Mouse (Mus musculus) ES-E14 (cell line): ENCODE data around the gene Gm10053.

ENCODE experiments used
- CHD2 ChIP-seq: IDR thresholded peaks from 2 replicates; pipeline ENCODE4 v1.6.1; 2014; ENCODE audit warnings: mild to moderate bottlenecking, low read depth, low read length, inconsistent platforms
- HCFC1 ChIP-seq: IDR thresholded peaks from 2 replicates; pipeline ENCODE4 v1.6.1; 2012; ENCODE audit warnings: low read length, inconsistent platforms, borderline replicate concordance; ENCODE audit not compliant: insufficient read depth
- MAFK ChIP-seq: IDR thresholded peaks from 2 replicates; pipeline ENCODE4 v1.6.1; 2014; ENCODE audit warnings: mild to moderate bottlenecking, low read depth, low read length, inconsistent platforms; ENCODE audit not compliant: insufficient read depth
- ZC3H11A ChIP-seq: IDR thresholded peaks from 2 replicates; pipeline ENCODE4 v1.6.1; 2012; ENCODE audit warnings: low read depth, mild to moderate bottlenecking, inconsistent platforms, low read length, borderline replicate concordance
- ZNF384 ChIP-seq: IDR thresholded peaks from 2 replicates; pipeline ENCODE4 v1.6.1; 2012; ENCODE audit warnings: low read depth, low read length, inconsistent platforms

DNA sequence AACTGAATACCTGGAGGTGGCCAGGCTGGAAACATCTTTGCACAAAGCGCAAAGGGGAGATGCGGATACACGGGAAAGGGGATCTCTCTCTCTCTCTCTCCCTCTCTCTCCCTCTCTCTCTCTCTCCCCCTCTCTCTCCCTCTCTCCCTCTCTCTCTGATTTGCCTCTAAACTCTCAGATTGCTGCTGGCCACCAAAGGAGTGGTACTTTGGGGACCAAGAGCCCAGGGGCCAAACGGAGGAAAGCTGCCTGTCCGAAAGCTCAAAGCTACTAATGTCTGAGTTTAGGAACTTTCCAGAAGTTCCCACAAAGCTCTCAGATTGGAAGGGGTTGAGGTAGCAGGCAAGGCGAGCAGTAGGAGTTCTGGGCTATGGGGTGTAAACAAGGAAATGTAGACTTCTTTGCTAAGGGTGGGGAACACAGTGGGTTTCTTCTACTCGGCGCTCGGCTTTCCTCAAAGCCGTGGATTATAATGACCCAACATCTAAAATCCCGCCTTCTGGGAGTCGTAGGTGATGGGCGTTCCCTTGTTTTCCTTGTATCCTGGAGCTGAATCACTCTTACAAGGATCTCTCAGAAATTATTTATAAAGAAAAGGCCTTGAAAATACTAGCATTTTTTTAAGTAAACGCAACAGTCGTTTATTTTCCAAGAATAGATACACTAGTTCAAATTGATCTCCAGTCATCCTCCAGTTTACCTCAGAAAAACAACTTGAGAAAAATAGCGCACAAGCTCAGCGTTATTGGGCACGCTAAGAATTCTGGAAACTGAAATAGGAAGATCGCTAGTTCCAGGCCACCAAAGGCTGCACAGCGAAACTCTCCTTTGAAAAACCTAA lies 22.6 kb downstream of the Gm10053 start:
- TF ChIP-seq ZNF384 = no peak
- no peak for TF ChIP-seq MAFK
- no peak for TF ChIP-seq ZC3H11A
- TF ChIP-seq HCFC1 = no peak
- no peak for TF ChIP-seq CHD2
